Mouse (Mus musculus): ENCODE results near the gene Arhgef16. TPM values are rescaled to one million over a fixed set of nuclear protein-coding genes. Genes with fewer than 3 reads are reported as not detected.

Arhgef16 gene
- total RNA-seq (2023), result not detected

GRCm38 (mm10) chr4:154301466-154301881 lies at the start of gene Arhgef16:
Arhgef16 (minus strand) TSS chr4:154301676.

GRCm38 (mm10) chr4:154335761-154336160 lies 34.3 kb upstream of the Arhgef16 start, which contains the start of gene B230104I21Rik:
B230104I21Rik (plus strand) TSS chr4:154336127.

Other genes with a start within 250 kb of the Arhgef16 start
- gene Trp73, start 161.5 kb downstream of the Arhgef16 start, total RNA-seq (2023), result not detected
- 19.9 TPM for gene Wrap73, start 159.3 kb downstream of the Arhgef16 start, total RNA-seq (2023)
- 162 TPM for gene Tprgl, start 141.0 kb downstream of the Arhgef16 start, total RNA-seq (2023)
- not detected for gene Megf6, start 130.9 kb downstream of the Arhgef16 start, total RNA-seq (2023)
- not detected for gene B230104I21Rik, start 34.5 kb upstream of the Arhgef16 start, total RNA-seq (2023)